Mouse (Mus musculus) urinary bladder, postnatal 25 days (tissue): ENCODE results near the gene Mrps18a.

Source experiments
- DNase-seq: peaks from one replicate; pipeline ENCODE4 v3.0.0; 2022; ENCODE audit warnings: low spot score

The Mrps18a gene

GRCm38 (mm10) chr17:46101906-46102305, 8.9 kb upstream of the Mrps18a start:
- DNase-seq = no peak

DNA sequence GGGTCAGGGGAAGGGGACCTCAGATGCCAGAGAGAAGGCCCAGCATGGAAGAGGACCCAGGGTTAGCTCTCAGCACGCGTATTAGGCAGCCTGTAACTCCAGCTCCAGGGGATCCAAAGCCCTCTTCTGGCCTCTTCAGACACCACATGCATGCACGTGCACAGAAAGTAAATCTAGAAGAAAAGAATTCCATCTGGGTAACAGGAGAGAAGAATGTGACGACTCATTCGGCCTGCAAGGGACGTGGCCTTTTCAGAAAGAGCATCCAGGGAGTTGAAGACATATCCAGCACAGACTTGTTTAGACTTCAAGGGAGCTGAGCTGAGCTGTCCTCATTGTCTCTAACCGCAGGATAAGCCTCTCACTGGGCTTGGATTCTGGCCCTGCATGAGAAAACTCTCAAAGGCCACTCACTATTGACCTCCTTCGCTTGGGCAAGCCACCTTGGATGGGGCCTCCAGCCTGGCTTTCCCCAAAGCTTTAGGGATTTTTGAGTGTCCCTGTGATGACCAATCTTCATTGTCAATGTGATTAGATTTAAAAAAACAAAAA, 8.1 kb upstream of the Mrps18a start:
- no peak for DNase-seq

- no peak for DNase-seq
These were observed 6.3 kb upstream of the Mrps18a start for GRCm38 (mm10) chr17:46104487-46104886.

GRCm38 (mm10) chr17:46108286-46108685, 2.5 kb upstream of the Mrps18a start:
- no peak for DNase-seq

GRCm38 (mm10) chr17:46115489-46115888, 4.7 kb downstream of the Mrps18a start:
- no peak for DNase-seq

DNA sequence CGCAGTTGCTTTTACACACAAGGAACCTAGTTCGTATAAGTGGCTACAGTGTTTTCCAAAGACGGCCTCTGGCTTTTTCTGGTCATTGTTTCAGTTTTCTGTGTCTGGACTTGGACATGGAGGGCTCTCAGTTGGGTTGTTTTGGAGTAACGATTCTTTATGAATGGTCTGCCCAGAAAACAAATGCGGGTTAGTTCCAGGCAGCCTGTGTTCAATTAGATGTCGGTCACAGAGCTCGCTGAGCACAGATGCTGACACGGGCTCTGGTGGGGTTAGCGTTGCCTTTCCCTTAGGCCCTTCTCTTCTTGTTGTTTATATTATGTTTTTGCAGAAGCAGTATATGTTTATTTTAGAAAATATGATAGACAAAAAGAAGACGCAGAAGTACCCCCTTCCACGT, 5.4 kb downstream of the Mrps18a start:
- DNase-seq = no peak

DNA sequence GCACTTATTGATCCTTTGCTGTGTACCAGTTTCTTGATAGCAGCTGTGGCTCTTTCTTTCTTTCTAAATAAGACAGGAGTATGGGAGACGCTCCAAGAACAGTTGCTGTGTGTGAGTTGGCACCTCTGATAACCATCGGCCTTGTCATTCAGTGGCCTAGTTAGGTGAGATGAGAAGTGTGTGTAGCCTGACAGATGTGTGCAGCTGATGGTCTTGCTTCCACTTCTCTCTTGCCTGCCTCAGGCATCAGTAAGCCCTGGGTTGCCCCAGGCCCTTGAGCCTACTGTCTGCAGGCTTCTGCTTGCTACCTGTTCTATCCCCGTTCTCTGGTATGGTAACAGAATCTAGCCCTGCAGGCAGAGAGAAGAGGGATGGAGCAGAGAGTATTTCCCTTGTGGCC, 6.1 kb downstream of the Mrps18a start:
- DNase-seq = no peak

- no peak for DNase-seq
These were observed 7.0 kb downstream of the Mrps18a start for GRCm38 (mm10) chr17:46117623-46118422.

GRCm38 (mm10) chr17:46118423-46118850, 7.7 kb downstream of the Mrps18a start:
- no peak for DNase-seq

- no peak for DNase-seq
These were observed 8.9 kb downstream of the Mrps18a start for GRCm38 (mm10) chr17:46119641-46120040.

- DNase-seq = no peak
These were observed 12.0 kb downstream of the Mrps18a start for GRCm38 (mm10) chr17:46122791-46123190.

DNA sequence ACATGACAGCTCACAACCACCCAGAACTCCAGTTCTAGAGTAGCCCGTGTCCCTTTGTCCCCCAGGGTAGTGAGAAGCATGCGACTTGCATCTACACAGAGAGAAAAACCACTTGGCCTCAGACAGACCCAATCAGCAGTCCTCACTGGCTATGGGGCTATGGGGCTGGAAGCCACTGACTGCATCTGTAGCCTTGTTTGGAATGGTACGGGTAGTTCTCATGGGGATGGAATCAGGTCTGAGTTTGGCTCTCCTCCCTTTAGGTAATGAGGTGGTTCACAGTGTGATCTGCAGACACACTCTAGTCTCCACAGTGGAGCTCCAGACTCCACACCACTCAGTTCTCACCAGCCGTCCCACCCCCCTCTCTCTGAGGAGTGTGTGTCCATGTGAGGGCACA, 12.5 kb downstream of the Mrps18a start:
- DNase-seq = no peak

DNA sequence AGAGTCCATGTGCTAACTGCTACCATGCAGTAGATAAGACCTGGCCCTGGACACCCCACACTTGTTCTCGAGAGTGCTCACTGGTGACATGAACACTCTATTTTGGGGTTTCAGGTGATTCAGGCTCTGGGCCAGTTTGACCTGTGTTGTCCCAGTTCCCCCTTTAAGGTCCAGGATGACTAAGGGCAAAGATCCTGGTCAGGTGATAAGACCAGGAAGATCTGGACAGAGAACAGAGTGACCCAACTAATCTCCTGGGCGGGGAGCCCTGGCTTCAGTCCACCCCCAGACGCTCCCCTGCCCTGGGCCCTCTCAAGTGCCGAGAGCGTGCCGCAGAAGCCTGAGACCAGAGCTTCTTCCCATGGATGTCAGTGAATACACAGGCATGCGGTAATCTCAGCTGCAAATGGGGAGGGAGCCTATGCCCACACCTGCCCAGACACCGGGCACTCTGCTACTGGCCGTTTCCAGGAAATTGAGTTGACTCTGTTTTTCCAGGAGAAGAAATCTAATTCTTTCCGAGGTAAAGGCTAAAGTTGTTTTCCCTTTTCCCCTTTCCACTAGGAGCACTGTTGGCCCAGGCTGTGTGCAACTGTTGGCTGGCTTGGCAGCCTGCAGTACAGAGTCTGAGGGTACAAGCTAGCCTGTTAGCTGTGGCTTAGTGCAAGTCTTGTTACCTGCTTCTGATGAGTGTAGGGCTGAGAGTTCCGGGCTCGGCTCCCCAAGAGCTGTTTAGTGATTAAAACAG, 13.3 kb downstream of the Mrps18a start:
- no peak for DNase-seq

- DNase-seq = no peak
These were observed 15.8 kb downstream of the Mrps18a start for GRCm38 (mm10) chr17:46126608-46127007.

- DNase-seq = no peak
These were observed 17.2 kb downstream of the Mrps18a start for GRCm38 (mm10) chr17:46127814-46128493.

DNA sequence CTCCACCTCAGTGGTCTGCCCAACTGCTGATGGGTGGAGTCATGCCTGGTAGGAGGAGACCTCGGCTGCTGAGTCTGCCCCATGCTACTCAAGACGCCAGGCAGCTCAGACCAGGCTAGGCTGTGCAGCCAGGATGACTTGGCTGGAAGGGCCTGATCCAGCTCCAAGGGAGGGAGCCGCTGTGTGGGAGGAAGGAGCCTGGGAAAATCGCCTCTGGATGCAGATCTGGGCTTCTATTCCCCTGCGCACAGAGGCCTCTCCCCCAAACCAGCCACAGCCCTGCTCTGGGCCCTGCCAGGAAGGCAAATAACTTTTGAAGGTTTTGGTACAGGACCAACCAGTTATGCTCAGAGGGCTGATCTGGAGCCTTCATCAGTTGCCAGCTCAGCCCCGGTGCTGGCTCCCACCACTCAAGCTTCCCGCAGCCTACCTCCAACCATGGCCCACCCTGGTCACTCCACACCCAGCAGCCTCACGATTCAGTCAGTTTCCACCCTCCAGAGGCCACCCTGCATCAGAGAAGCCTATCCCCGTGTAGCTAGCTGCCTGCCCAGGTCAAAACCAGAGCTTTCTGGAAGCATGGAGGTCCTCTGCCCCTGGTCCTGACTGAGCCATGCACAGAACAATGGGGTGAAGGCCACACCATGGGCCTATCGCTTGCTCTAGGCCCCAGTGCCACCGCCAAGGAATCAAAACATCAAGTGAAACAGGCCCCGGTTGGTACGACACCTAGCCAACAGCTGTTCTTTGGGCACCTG, 19.1 kb downstream of the Mrps18a start:
- DNase-seq = peak; percentile 36

DNA sequence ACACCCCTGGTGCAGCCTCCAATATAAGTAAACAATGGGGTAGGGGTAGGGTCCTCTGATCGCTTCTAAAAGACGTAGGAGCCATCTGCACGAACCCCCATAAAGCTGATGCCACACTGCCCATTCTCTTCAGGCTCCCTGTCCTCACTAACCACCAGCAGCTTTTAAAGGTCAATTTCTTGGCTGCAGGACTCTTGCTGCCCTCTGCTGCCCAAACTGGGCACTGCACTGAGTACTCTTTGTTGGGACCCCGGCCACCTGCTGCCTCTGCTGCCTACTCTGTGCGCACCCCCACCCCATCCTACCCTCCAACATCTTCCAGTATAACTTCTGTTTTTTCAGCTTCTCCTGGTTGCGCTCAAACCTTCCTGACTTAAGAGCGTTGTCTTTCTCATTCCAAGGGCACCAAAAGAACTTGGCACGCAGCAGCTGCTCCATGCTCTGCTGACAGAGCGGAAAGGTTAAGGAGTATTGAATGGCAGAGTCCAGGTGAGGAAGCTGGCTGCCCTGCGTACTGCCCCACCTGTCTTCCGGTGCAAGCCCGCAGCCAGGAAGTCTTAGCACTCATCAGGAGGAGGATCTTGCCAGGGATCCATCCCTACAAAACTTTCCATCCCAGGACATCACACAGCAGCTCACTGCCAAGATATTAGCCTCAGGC, 21.4 kb downstream of the Mrps18a start:
- DNase-seq = peak; percentile 71

- no peak for DNase-seq
These were observed 22.1 kb downstream of the Mrps18a start for GRCm38 (mm10) chr17:46132862-46133261.

DNA sequence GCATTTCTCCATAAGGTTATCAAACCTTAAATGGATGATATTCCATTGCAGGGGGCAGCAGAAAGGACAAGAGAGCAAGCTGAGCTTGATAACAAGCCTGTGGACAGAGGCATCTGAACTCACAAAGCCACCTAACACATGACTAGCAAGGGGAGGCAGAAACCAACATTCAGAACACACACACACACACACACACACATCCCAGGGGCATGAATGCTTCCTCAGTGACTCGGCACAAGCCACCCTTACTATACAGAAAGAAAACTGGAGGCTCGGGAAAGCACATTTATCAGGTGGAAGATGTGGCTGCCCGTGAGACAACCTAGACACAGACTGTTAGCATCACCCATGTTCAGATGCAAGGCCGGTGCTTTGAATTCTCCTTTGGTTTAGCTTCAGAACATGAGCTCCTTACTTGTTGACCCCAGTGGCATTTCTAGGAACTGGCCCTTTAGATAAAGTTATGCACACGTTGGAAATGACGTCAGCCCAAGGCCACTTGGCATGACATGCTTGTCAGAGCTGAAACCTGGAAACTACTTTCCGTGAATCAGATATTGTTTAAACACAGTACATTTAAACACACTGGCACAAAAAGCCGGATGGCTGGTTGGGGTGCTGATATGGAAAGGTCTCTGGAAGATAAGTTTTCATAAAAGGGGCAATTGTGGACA, 27.9 kb downstream of the Mrps18a start:
- no peak for DNase-seq

- no peak for DNase-seq
These were observed 29.1 kb downstream of the Mrps18a start for GRCm38 (mm10) chr17:46139872-46140271.
